Mouse (Mus musculus) frontal cortex, adult 2 months (tissue): ENCODE results near the gene Pqlc2. TPM values are rescaled to one million over a fixed set of nuclear protein-coding genes. Genes with fewer than 3 reads are reported as not detected.

Source experiments
- DNase-seq, 2 experiments: peaks; one replicate each; pipeline ENCODE4 v3.0.0; 2022; ENCODE audit warnings: low spot score in 1 of 2; ENCODE audit errors: extremely low spot score in 1 of 2
- polyA plus RNA-seq: library from polyadenylated mRNA; depleted of rRNA; stranded (reverse); fragments of >200 nt; gene quantifications from 2 replicates; pipeline ENCODE4 v1.2.3, GENCODE M21; 2012

Gene Pqlc2
- polyA plus RNA-seq, 1 experiment, result 19.7 TPM

GRCm38 (mm10) chr4:139307916-139308315, 2.6 kb downstream of the Pqlc2 start:
- DNase-seq, result no peak

- no peak for DNase-seq
These were observed 5.0 kb downstream of the Pqlc2 start for GRCm38 (mm10) chr4:139305521-139305920.

- no peak for DNase-seq
These were observed 8.3 kb downstream of the Pqlc2 start for GRCm38 (mm10) chr4:139302241-139302640.

- no peak for DNase-seq
These were observed 8.7 kb downstream of the Pqlc2 start for GRCm38 (mm10) chr4:139301780-139302179.

GRCm38 (mm10) chr4:139298671-139299366, 11.7 kb downstream of the Pqlc2 start:
- no peak for DNase-seq

GRCm38 (mm10) chr4:139297566-139297965, 12.9 kb downstream of the Pqlc2 start:
- peak in 1 of 2 experiments; percentile 47 for DNase-seq

GRCm38 (mm10) chr4:139292038-139292437, 18.5 kb downstream of the Pqlc2 start:
- no peak for DNase-seq

- peak in 1 of 2 experiments; percentile 54 for DNase-seq
These were observed 19.4 kb downstream of the Pqlc2 start for GRCm38 (mm10) chr4:139291099-139291498.

- DNase-seq, result peak in 1 of 2 experiments; percentile 75
These were observed 21.5 kb downstream of the Pqlc2 start for GRCm38 (mm10) chr4:139289017-139289416.

- DNase-seq, result peak; percentile 71 to 96
These were observed 23.2 kb downstream of the Pqlc2 start for GRCm38 (mm10) chr4:139287122-139287863.

GRCm38 (mm10) chr4:139286234-139286633, 24.3 kb downstream of the Pqlc2 start:
- DNase-seq, result no peak

- DNase-seq, result no peak
These were observed 25.6 kb downstream of the Pqlc2 start for GRCm38 (mm10) chr4:139284877-139285276.

- peak in 1 of 2 experiments; percentile 40 for DNase-seq
These were observed 27.5 kb downstream of the Pqlc2 start for GRCm38 (mm10) chr4:139282955-139283417.

GRCm38 (mm10) chr4:139281791-139282345, 28.6 kb downstream of the Pqlc2 start:
- no peak for DNase-seq

- DNase-seq, result no peak
These were observed 30.0 kb downstream of the Pqlc2 start for GRCm38 (mm10) chr4:139280530-139280929.

- DNase-seq, result no peak
These were observed 34.1 kb downstream of the Pqlc2 start for GRCm38 (mm10) chr4:139276411-139276810.

GRCm38 (mm10) chr4:139274573-139274972, 35.9 kb downstream of the Pqlc2 start:
- no peak for DNase-seq

- no peak for DNase-seq
These were observed 37.4 kb downstream of the Pqlc2 start for GRCm38 (mm10) chr4:139272951-139273680.

GRCm38 (mm10) chr4:139271562-139271961, 38.9 kb downstream of the Pqlc2 start:
- DNase-seq, result no peak

GRCm38 (mm10) chr4:139270168-139270567, 40.3 kb downstream of the Pqlc2 start:
- no peak for DNase-seq

- DNase-seq, result no peak
These were observed 42.3 kb downstream of the Pqlc2 start for GRCm38 (mm10) chr4:139268242-139268641.
